In genomic region chr15:12714322-12714721, GRCm38 (mm10) we compare ENCODE assay signal across 23 mouse cellular contexts. TPM values are rescaled to one million over a fixed set of nuclear protein-coding genes. Genes with fewer than 3 reads are reported as not detected.
A peak's percentile ranks its signal among the peaks of the same experiment; 100 is the strongest.
DNase-seq lines count a peak whose midpoint lies in the region; ATAC-seq lines count a peak whose summit lies in the region.
"Had no signal": no experiment of that assay in that cellular context is flagged by ENCODE, and none has a peak within 500 bp of the region (broad histone marks: within the 10 kb centered on the region; RNA-seq: fewer than 3 reads in every experiment).

No protein-coding gene starts in this region.

- no peak for ATAC-seq in heart, embryonic 11.5 days (replicated peaks; ENCODE audit: insufficient number of reproducible peaks, low FRiP score, low TSS enrichment)
- ATAC-seq: CD4-positive, CD25-positive, alpha-beta regulatory T cell, adult 4 months; forebrain, embryonic 16.5 days; hindbrain, postnatal 0 days; midbrain, embryonic 15.5 days had no signal

- no peaks in the 10 kb centered on the region for H3K9me3 ChIP-seq in heart, embryonic 11.5 days (replicated peaks; ENCODE audit: control insufficient read depth, low read length)
- H3K9me3 ChIP-seq: embryonic facial prominence, embryonic 12.5 days; G1E; liver, embryonic 15.5 days; midbrain, embryonic 15.5 days had no signal

- H3K4me2 ChIP-seq in heart, embryonic 11.5 days: no peak overlapping the region
- H3K4me2 ChIP-seq: embryonic facial prominence, embryonic 12.5 days; limb, embryonic 12.5 days; liver, embryonic 15.5 days; midbrain, embryonic 15.5 days had no signal

- peak; percentile 16 for DNase-seq in adrenal gland, adult 2 months
- DNase-seq in adrenal gland, postnatal 14 days: no peak
- DNase-seq in heart, adult 11 months: peak; percentile 90
- DNase-seq in layer of hippocampus, adult 9-11 months: peak; percentile 26
- DNase-seq in layer of hippocampus, postnatal 10 days (ENCODE audit: low spot score in 2 of 2): no peak
- peak; percentile 76 for DNase-seq in skeletal muscle tissue, adult 2 months (ENCODE audit: low read depth, low spot score)
- DNase-seq in left cerebral cortex, postnatal 25 days (ENCODE audit: low spot score in 2 of 2): no peak
- DNase-seq: cerebellum, adult 2 months; kidney, postnatal 4 days; lung, postnatal 10 days; retina, postnatal 1 day; right cerebral cortex, postnatal 4 days; thymus, postnatal 36 days had no signal

- 0 out of 2 replicates have a peak, but pooled peaks cover 4% of the 10 kb centered on the region for H3K4me1 ChIP-seq in heart, embryonic 11.5 days (ENCODE audit: control insufficient read depth, insufficient read depth, low read length)
- H3K4me1 ChIP-seq: liver, embryonic 15.5 days; midbrain, embryonic 15.5 days had no signal

- H3K9ac ChIP-seq in heart, embryonic 11.5 days (ENCODE audit: low read depth, low read length): no peak overlapping the region
- H3K9ac ChIP-seq: embryonic facial prominence, embryonic 12.5 days; limb, embryonic 12.5 days; liver, embryonic 15.5 days; midbrain, embryonic 15.5 days had no signal

- intact Hi-C loops in left cerebral cortex, postnatal 25 days (cut with DNase I): no loop called here

- H3K27ac ChIP-seq in heart, embryonic 11.5 days (ENCODE audit: low read depth, low read length): no peak overlapping the region
- H3K27ac ChIP-seq: embryonic facial prominence, embryonic 12.5 days; hindbrain, postnatal 0 days; limb, embryonic 12.5 days; liver, embryonic 15.5 days; midbrain, embryonic 15.5 days had no signal

- H3K4me3 ChIP-seq in heart, embryonic 11.5 days (ENCODE audit: low read depth, low read length): no peak overlapping the region
- H3K4me3 ChIP-seq: embryonic facial prominence, embryonic 12.5 days; limb, embryonic 12.5 days; liver, embryonic 15.5 days; megakaryocyte, embryonic 14.5 days; midbrain, embryonic 15.5 days had no signal

- H3K27me3 ChIP-seq in heart, embryonic 11.5 days (ENCODE audit: control insufficient read depth, insufficient read depth, low read length): no peaks in the 10 kb centered on the region
- H3K27me3 ChIP-seq: embryonic facial prominence, embryonic 12.5 days; limb, embryonic 12.5 days; liver, embryonic 15.5 days; midbrain, embryonic 15.5 days had no signal

- 65% methylated on average over 2 of the region's 2 CpGs for WGBS in heart, embryonic 11.5 days (ENCODE audit: insufficient replicate concordance)

- H3K36me3 ChIP-seq in heart, embryonic 11.5 days (ENCODE audit: control insufficient read depth, insufficient read depth, low read length): no peaks in the 10 kb centered on the region
- H3K36me3 ChIP-seq: embryonic facial prominence, embryonic 12.5 days; G1E; liver, embryonic 15.5 days; midbrain, embryonic 15.5 days had no signal

RNA-seq across cellular contexts. Expression of gene Pdzd2, which starts 25.4 kb away (rescaled TPM):
- total RNA-seq in adrenal gland, adult 2 months (2021): 10 to 100 TPM; 13.3 to 21.4 TPM
- 7.0 TPM in 2 replicates for polyA plus RNA-seq in adrenal gland, adult 2 months (2012; rRNA removed)
- 29.1 and 33.9 TPM in 2 replicates for total RNA-seq in adrenal gland, postnatal 14 days (2021)
- 9.7 and 12.5 TPM in 2 replicates for polyA plus RNA-seq in heart, embryonic 11.5 days (2014; fragmentation: Nextera tagmentation; extraction: Ambion mirVana)
- total RNA-seq in layer of hippocampus, postnatal 10 days (2021): 10 to 100 TPM; 39.4 to 46.7 TPM
- total RNA-seq in left cerebral cortex, postnatal 25 days (2021): 10 to 100 TPM; 79.8 to 89.9 TPM

Comparison
In these comparisons a context has a peak if more than half of its experiments do, and no peak if none do; other contexts are left out.
1. DNase-seq: peak in adrenal gland, adult 2 months (single experiment), heart, adult 11 months (single experiment), layer of hippocampus, adult 9-11 months (single experiment) and skeletal muscle tissue, adult 2 months (single experiment); none in adrenal gland, postnatal 14 days (single experiment), layer of hippocampus, postnatal 10 days (0 of 2) and left cerebral cortex, postnatal 25 days (0 of 2).